Mouse (Mus musculus) midbrain, embryonic 11.5 days (tissue): Measurements from ENCODE around the gene Apoa5. TPM values are rescaled to one million over a fixed set of nuclear protein-coding genes. Genes with fewer than 3 reads are reported as not detected.

Experiments
- ATAC-seq: fragments of 200-750 bp; cut with Nextera tagmentation; 2 replicates; pipeline ENCODE4 v1.8.0; 2017; ENCODE audit warnings: moderate TSS enrichment, moderate library complexity; ENCODE audit not compliant: low FRiP score
- DNase-seq: peaks from one replicate; pipeline ENCODE4 v3.0.0; 2015; ENCODE audit warnings: low spot score; ENCODE audit errors: missing footprints
- H3K27ac ChIP-seq: fragments of 300-500 bp; sonication (generic); 2 replicates; pipeline ENCODE4 v1.5.1; 2014; ENCODE audit warnings: low read depth, low read length
- H3K27me3 ChIP-seq: fragments of 300-500 bp; sonication (generic); 2 replicates; pipeline ENCODE4 v1.6.1; 2014; ENCODE audit warnings: mild to moderate bottlenecking, low read length, moderate library complexity, mixed read lengths; ENCODE audit not compliant: control insufficient read depth, insufficient read depth
- H3K36me3 ChIP-seq: fragments of 300-500 bp; sonication (generic); 2 replicates; pipeline ENCODE4 v1.6.1; 2014; ENCODE audit warnings: mild to moderate bottlenecking, low read length, moderate library complexity, mixed read lengths; ENCODE audit not compliant: control insufficient read depth, insufficient read depth
- H3K4me1 ChIP-seq: fragments of 300-500 bp; sonication (generic); 2 replicates; pipeline ENCODE4 v1.6.1; 2014; ENCODE audit warnings: low read length; ENCODE audit not compliant: control insufficient read depth, insufficient read depth
- H3K4me2 ChIP-seq: fragments of 300-500 bp; sonication (generic); 2 replicates; pipeline ENCODE4 v1.6.1; 2014; ENCODE audit warnings: mild to moderate bottlenecking, moderate library complexity
- H3K4me3 ChIP-seq: fragments of 300-500 bp; sonication (generic); 2 replicates; pipeline ENCODE4 v1.5.1; 2014; ENCODE audit warnings: low read depth, low read length
- H3K9ac ChIP-seq: fragments of 300-500 bp; sonication (generic); 2 replicates; pipeline ENCODE4 v1.6.1; 2014; ENCODE audit warnings: low read length
- H3K9me3 ChIP-seq: fragments of 300-500 bp; sonication (generic); 2 replicates; pipeline ENCODE4 v1.6.1; 2016; ENCODE audit warnings: low read length; ENCODE audit not compliant: control insufficient read depth
- WGBS: fragments of 180-500 bp; shearing (Covaris S2); extraction: QIAGEN DNeasy Blood & Tissue Kit; methylation state at CpG from one replicate; pipeline ENCODE4 v1.1.7; 2014; 5-methylcytosine and 5-hydroxymethylcytosine counted together
- polyA plus RNA-seq: library from polyadenylated mRNA; unstranded; fragments of >200 nt; fragmentation: Nextera tagmentation; extraction: Ambion mirVana; gene quantifications from 2 replicates; pipeline ENCODE4 v1.2.1, GENCODE M21; 2014

Gene Apoa5
- polyA plus RNA-seq, 1 experiment from 2014 or later = 0.15 TPM

- H3K4me1 ChIP-seq = 0 out of 2 replicates have a peak, but pooled peaks cover 2% of the 10 kb centered on the region
- DNase-seq = no peak
- H3K4me2 ChIP-seq = no peak overlapping the region
- no peak overlapping the region for H3K27ac ChIP-seq
- no peak for ATAC-seq
- 86% methylated on average over 6 of the region's 6 CpGs for WGBS
- H3K27me3 ChIP-seq = no peaks in the 10 kb centered on the region
- no peak overlapping the region for H3K4me3 ChIP-seq
- H3K36me3 ChIP-seq = no peaks in the 10 kb centered on the region
- no peak overlapping the region for H3K9ac ChIP-seq
- H3K9me3 ChIP-seq = no peaks in the 10 kb centered on the region
Observed at GRCm38 (mm10) chr9:46235196-46235595, 33.2 kb upstream of the Apoa5 start.

GRCm38 (mm10) chr9:46235596-46235648 lies 33.0 kb upstream of the Apoa5 start, which contains the start of gene Apoc3:
TSS of gene Apoc3 (minus strand) at chr9:46235636.
- Histone ChIP-seq H3K9me3 (no peaks in the 10 kb centered on the region), H3K27ac (no peak within 1 kb of the TSS), H3K4me2 (no peak within 1 kb of the TSS), H3K27me3 (no peaks in the 10 kb centered on the region), H3K4me3 (no peak within 1 kb of the TSS), H3K4me1 (no peaks in the 10 kb centered on the region), H3K9ac (no peak within 1 kb of the TSS), H3K36me3 (no peaks in the 10 kb centered on the region)
- ATAC-seq = no peak
- no peak for DNase-seq

- Histone ChIP-seq H3K4me1 (no peaks in the 10 kb centered on the region), H3K9ac (no peak overlapping the region), H3K4me2 (no peak overlapping the region), H3K27me3 (no peaks in the 10 kb centered on the region), H3K36me3 (no peaks in the 10 kb centered on the region), H3K9me3 (no peaks in the 10 kb centered on the region), H3K27ac (no peak overlapping the region), H3K4me3 (no peak overlapping the region)
- ATAC-seq = no peak
- WGBS = 42% methylated on average over 4 of the region's 4 CpGs
- no peak for DNase-seq
Observed at GRCm38 (mm10) chr9:46235649-46236048, 32.8 kb upstream of the Apoa5 start.

GRCm38 (mm10) chr9:46238850-46239249 lies 29.6 kb upstream of the Apoa5 start:
- no peaks in the 10 kb centered on the region for H3K27me3 ChIP-seq
- no peak overlapping the region for H3K9ac ChIP-seq
- H3K4me2 ChIP-seq = no peak overlapping the region
- ATAC-seq (no peak), DNase-seq (no peak)
- no peak overlapping the region for H3K4me3 ChIP-seq
- H3K4me1 ChIP-seq = no peaks in the 10 kb centered on the region
- no peak overlapping the region for H3K27ac ChIP-seq
- 88% methylated on average over 7 of the region's 7 CpGs for WGBS
- H3K9me3 ChIP-seq = no peaks in the 10 kb centered on the region
- no peaks in the 10 kb centered on the region for H3K36me3 ChIP-seq

GRCm38 (mm10) chr9:46240526-46241153 lies 27.8 kb upstream of the Apoa5 start, which contains the start of gene Apoa4:
TSS of gene Apoa4 (plus strand) at chr9:46240696.
- ATAC-seq (no peak), DNase-seq (no peak)
- 74% methylated on average over 7 of the region's 7 CpGs for WGBS
- Histone ChIP-seq H3K4me2 (no peak within 1 kb of the TSS), H3K4me3 (no peak within 1 kb of the TSS), H3K36me3 (no peaks in the 10 kb centered on the region), H3K9me3 (no peaks in the 10 kb centered on the region), H3K27me3 (no peaks in the 10 kb centered on the region), H3K9ac (no peak within 1 kb of the TSS), H3K27ac (no peak within 1 kb of the TSS), H3K4me1 (no peaks in the 10 kb centered on the region)

- WGBS = 67% methylated on average over 2 of the region's 2 CpGs
- DNase-seq (no peak), ATAC-seq (no peak)
- no peaks in the 10 kb centered on the region; the same call in 1 of the 2 replicates for H3K27me3 ChIP-seq
- no peak overlapping the region for H3K4me3 ChIP-seq
- H3K9ac ChIP-seq = no peak overlapping the region
- H3K36me3 ChIP-seq = no peaks in the 10 kb centered on the region
- no peak overlapping the region for H3K27ac ChIP-seq
- no peaks in the 10 kb centered on the region for H3K4me1 ChIP-seq
- H3K9me3 ChIP-seq = no peaks in the 10 kb centered on the region
- H3K4me2 ChIP-seq = no peak overlapping the region
Observed at GRCm38 (mm10) chr9:46241818-46242217, 26.6 kb upstream of the Apoa5 start.

- Histone ChIP-seq H3K27me3 (no peaks in the 10 kb centered on the region; the same call in 1 of the 2 replicates), H3K9me3 (no peaks in the 10 kb centered on the region), H3K4me3 (no peak overlapping the region), H3K9ac (no peak overlapping the region), H3K4me1 (no peaks in the 10 kb centered on the region), H3K27ac (no peak overlapping the region), H3K4me2 (no peak overlapping the region), H3K36me3 (no peaks in the 10 kb centered on the region)
- ATAC-seq (no peak), DNase-seq (no peak)
- 72% methylated on average over 4 of the region's 4 CpGs for WGBS
Observed at GRCm38 (mm10) chr9:46243122-46243521, 25.3 kb upstream of the Apoa5 start.

- Histone ChIP-seq H3K4me2 (no peak overlapping the region), H3K27me3 (no peaks in the 10 kb centered on the region; the same call in 1 of the 2 replicates), H3K27ac (no peak overlapping the region), H3K9me3 (no peaks in the 10 kb centered on the region), H3K4me3 (no peak overlapping the region), H3K9ac (no peak overlapping the region), H3K4me1 (no peaks in the 10 kb centered on the region), H3K36me3 (no peaks in the 10 kb centered on the region)
- WGBS = 66% methylated on average over 8 of the region's 8 CpGs
- no peak for ATAC-seq
- peak; percentile 1 for DNase-seq
Observed at GRCm38 (mm10) chr9:46243584-46243983, 24.8 kb upstream of the Apoa5 start.

GRCm38 (mm10) chr9:46246752-46247324 lies 21.6 kb upstream of the Apoa5 start:
- DNase-seq = peak; percentile 95
- Histone ChIP-seq H3K9me3 (no peaks in the 10 kb centered on the region), H3K4me3 (no peak overlapping the region), H3K27me3 (no peaks in the 10 kb centered on the region; the same call in 1 of the 2 replicates), H3K9ac (no peak overlapping the region), H3K27ac (no peak overlapping the region), H3K36me3 (no peaks in the 10 kb centered on the region), H3K4me2 (no peak overlapping the region), H3K4me1 (no peaks in the 10 kb centered on the region)
- ATAC-seq = peak; percentile 63; the same call in 1 of the 2 replicates
- WGBS = 30% methylated on average over 10 of the region's 11 CpGs
